Mouse (Mus musculus) adrenal gland, adult (tissue): Measurements from ENCODE around the gene 9430015G10Rik.

Source experiments
- DNase-seq, 2 experiments: peaks; one replicate each; pipeline ENCODE4 v3.0.0; 2022 to 2023; ENCODE audit warnings: low spot score in 1 of 2; ENCODE audit not compliant: inconsistent age in 2 of 2

The 9430015G10Rik gene

GRCm38 (mm10) chr4:156169129-156169528 is 59.3 kb downstream of the 9430015G10Rik start:
- no peak for DNase-seq

- no peak for DNase-seq
These were observed 62.0 kb downstream of the 9430015G10Rik start for GRCm38 (mm10) chr4:156171828-156172227.
